Mouse (Mus musculus) splenic B cell, adult 2 months (primary cell): ENCODE measurements around the gene Idh2.

Experiments used
- DNase-seq: peaks from one replicate; pipeline ENCODE4 v3.0.0-alpha.2; 2011; ENCODE audit warnings: low read depth, low spot score
- H3K27me3 ChIP-seq: 2 replicates; pipeline ENCODE4 v1.6.1; 2012; ENCODE audit warnings: mild to moderate bottlenecking, low read length, moderate library complexity, mixed read lengths; ENCODE audit not compliant: control insufficient read depth, poor library complexity, insufficient read depth, severe bottlenecking
- H3K36me3 ChIP-seq: 2 replicates; pipeline ENCODE4 v1.6.1; 2012; ENCODE audit warnings: mild to moderate bottlenecking, low read length, moderate library complexity, mixed read lengths; ENCODE audit not compliant: control insufficient read depth, poor library complexity, insufficient read depth, severe bottlenecking

Idh2 gene

GRCm38 (mm10) chr7:80115224-80115590 is at the start of gene Idh2:
TSS of gene Idh2 (minus strand) at chr7:80115392.
- H3K27me3 ChIP-seq: no peaks in the 10 kb centered on the region
- no peaks in the 10 kb centered on the region for H3K36me3 ChIP-seq
- peak; percentile 78 for DNase-seq

- DNase-seq: peak; percentile 65
- no peaks in the 10 kb centered on the region for H3K27me3 ChIP-seq
- H3K36me3 ChIP-seq: no peaks in the 10 kb centered on the region
These were observed 45.7 kb upstream of the Idh2 start for GRCm38 (mm10) chr7:80160945-80161306.

DNA sequence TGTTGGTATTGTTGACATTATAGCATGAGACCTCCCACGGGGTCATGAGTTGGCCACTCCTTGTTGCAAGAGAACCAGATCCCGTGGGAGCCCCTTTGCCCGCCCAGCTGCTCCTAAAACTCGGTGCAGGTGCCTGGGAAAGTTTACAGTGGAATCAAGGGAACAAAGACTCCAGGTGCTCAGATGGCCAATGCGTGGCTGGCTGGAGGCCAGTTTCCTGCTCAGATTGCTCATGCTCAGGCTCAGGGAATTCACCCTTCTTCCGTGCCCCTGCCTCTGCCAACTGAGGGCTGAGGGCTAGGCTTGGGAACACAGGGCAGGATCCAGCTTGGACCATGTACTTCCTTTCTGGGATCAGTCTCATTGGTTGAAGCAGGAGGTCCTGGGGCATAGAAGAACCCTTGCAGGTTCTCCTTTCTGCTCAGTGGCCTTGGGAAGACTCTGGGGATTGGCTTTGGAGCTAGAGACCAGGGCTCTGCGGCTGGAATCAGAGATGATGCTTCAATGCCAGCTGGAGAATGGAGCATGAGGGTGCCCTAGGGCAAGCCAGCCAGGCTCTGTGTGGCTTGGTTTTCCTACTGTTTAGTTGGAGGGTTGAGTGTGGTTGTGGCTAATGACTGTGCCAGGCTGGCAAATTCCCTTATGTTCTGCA is 45.2 kb upstream of the Idh2 start:
- Histone ChIP-seq H3K27me3 (no peaks in the 10 kb centered on the region), H3K36me3 (no peaks in the 10 kb centered on the region)
- no peak for DNase-seq

DNA sequence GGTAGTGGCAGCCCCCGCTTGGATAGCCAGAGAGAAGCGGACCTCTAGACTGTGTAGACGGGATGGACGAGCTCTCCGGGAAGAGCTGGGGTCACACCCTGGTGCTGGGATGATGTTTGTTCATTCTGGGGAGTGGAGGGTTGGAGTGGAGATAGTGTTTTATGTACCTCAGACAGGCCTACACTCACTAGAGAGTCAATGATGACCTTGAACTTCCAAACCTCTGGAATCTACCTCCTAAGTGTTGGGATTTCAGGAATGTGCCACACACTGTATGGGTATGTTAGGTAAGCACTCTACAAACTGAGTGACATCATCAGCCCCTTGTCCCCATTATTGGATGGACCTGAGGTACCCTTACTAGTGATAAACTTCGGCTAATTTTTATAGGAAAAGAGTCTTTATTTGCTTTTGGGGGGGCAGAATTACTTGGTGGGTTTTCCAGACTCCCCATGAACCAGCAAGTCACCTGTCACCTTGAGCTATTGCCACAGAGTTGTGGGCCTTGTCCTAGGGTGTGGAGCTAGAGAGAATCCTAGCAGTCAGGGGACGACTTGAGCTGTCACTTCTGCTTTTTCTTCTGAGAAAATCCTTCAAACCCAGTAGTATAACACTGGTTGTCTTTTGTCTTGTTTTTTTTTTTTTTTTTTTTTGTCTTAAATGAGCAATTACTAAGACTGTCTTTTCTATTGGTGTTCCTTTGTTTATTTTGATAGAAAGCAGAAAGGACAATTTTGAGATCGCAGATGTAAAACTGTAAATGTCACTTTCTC is 43.5 kb upstream of the Idh2 start:
- DNase-seq: no peak
- H3K27me3 ChIP-seq: no peaks in the 10 kb centered on the region
- H3K36me3 ChIP-seq: no peaks in the 10 kb centered on the region

- H3K27me3 ChIP-seq: no peaks in the 10 kb centered on the region
- peak; percentile 62 for DNase-seq
- no peaks in the 10 kb centered on the region for H3K36me3 ChIP-seq
These were observed 41.6 kb upstream of the Idh2 start for GRCm38 (mm10) chr7:80156711-80157227.

GRCm38 (mm10) chr7:80154689-80155088 is 39.5 kb upstream of the Idh2 start:
- H3K27me3 ChIP-seq: no peaks in the 10 kb centered on the region

DNA sequence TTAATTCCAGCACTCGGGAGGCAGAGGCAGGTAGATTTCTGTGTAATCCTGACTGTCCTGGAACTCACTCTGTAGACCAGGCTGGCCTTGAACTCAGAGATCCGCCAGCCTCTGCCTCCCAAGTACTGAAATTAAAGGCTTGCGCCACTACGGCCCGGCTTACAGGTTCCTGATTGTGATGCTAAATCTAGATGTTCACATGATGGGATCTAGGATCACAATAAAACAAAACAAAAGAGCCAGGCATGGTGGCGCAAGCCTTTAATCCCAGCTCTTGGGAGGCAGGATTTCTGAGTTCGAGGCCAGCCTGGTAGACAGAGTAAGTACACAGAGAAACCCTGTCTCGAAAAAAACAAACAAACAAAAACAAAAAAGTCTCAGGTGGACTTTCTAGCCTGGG is 37.6 kb upstream of the Idh2 start:
- Histone ChIP-seq H3K36me3 (no peaks in the 10 kb centered on the region), H3K27me3 (no peaks in the 10 kb centered on the region)
- DNase-seq: no peak

More at GRCm38 (mm10) chr7:80154689-80155088, 39.5 kb upstream of the Idh2 start:
- peak; percentile 55 for DNase-seq
- H3K36me3 ChIP-seq: no peaks in the 10 kb centered on the region

DNA sequence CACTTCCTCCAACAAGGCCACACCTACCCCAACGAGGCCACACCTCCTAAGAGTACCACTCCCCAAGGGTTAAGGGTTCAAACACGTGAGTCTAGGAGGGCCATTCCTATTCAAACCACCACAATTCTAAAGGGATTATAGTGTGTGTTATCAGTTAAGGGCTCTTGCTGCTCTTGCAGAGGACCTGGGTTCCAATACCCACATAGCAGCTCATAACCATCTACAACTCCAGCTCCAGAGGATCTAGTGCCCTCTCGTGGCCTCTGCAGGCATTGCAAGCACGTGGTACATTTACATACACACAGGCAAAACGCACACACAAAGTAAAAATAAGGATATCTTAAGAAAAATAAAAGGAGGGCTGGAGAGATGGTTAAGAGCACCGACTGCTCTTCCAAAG is 37.0 kb upstream of the Idh2 start:
- DNase-seq: peak; percentile 53
- Histone ChIP-seq H3K27me3 (no peaks in the 10 kb centered on the region), H3K36me3 (no peaks in the 10 kb centered on the region)

- Histone ChIP-seq H3K36me3 (no peaks in the 10 kb centered on the region), H3K27me3 (no peaks in the 10 kb centered on the region)
- DNase-seq: no peak
These were observed 34.2 kb upstream of the Idh2 start for GRCm38 (mm10) chr7:80149356-80149755.

- DNase-seq: peak; percentile 58
These were observed 30.9 kb upstream of the Idh2 start for GRCm38 (mm10) chr7:80146077-80146476.

DNA sequence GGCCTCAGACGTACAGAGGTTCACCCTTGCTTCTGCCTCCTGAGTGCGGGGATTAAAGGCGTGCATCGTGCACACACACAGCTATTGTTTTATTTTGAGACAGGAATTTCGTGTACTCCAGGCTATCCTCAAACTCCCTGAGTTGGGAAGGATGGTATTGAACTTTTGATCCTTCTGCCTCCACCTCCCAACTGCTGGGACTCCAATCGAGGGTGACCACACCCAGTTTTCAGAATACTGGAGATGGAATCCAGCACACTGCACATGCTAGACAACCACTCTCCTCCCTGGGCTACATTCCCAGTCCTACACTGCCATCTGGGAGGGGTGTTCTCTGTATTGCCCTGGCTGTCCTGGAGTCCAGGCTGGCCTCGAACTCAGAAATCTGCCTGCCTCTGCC is 29.5 kb upstream of the Idh2 start:
- Histone ChIP-seq H3K36me3 (no peaks in the 10 kb centered on the region), H3K27me3 (no peaks in the 10 kb centered on the region)
- DNase-seq: no peak

More at GRCm38 (mm10) chr7:80146077-80146476, 30.9 kb upstream of the Idh2 start:
- H3K36me3 ChIP-seq: no peaks in the 10 kb centered on the region
- no peaks in the 10 kb centered on the region for H3K27me3 ChIP-seq

- no peaks in the 10 kb centered on the region for H3K36me3 ChIP-seq
- peak; percentile 95 for DNase-seq
These were observed 28.4 kb upstream of the Idh2 start for GRCm38 (mm10) chr7:80143331-80144273.

DNA sequence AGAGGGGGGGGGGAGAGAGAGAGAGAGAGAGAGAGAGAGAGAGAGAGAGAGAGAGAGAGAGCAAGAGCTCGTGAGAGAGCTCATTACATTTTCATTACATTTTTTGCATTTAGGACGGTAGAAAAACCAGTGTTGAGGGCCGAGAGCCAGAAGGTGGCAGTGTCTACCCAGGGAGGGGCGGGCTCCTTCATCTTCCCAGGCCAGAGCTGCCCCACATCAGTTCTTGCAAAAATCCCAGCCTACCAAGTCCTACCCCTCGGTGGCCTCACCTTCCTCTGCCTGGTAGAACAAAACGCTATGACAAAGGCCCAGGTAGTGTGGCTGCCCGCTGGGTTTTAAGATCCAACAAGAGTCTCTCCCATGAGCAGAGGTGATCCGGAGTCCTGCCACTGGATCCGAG is 25.6 kb upstream of the Idh2 start:
- DNase-seq: peak; percentile 86
- no peaks in the 10 kb centered on the region for H3K27me3 ChIP-seq
- H3K36me3 ChIP-seq: no peaks in the 10 kb centered on the region

More at GRCm38 (mm10) chr7:80143331-80144273, 28.4 kb upstream of the Idh2 start:
- no peaks in the 10 kb centered on the region for H3K27me3 ChIP-seq

- Histone ChIP-seq H3K27me3 (no peaks in the 10 kb centered on the region), H3K36me3 (no peaks in the 10 kb centered on the region)
- no peak for DNase-seq
These were observed 23.2 kb upstream of the Idh2 start for GRCm38 (mm10) chr7:80138375-80138774.
